Mouse (Mus musculus): ENCODE results near the gene Akap6. TPM values are rescaled to one million over a fixed set of nuclear protein-coding genes. Genes with fewer than 3 reads are reported as not detected.

Akap6 gene
- polyA plus RNA-seq, 1 experiment from 2014 or later = 0.02 TPM

- TF ChIP-seq EP300 (IDR thresholded peaks at IDR 0.05; ENCODE audit: low read depth) (no peak), CTCF (IDR thresholded peaks at IDR 0.05; ENCODE audit: low read depth) (no peak)
- 76% methylated on average over 6 of the region's 6 CpGs for WGBS (ENCODE audit: insufficient replicate concordance)
- no peaks in the 10 kb centered on the region for H3K4me1 ChIP-seq (ENCODE audit: insufficient read depth)
- H3K27ac ChIP-seq (ENCODE audit: low read depth) = no peak overlapping the region
- H3K4me3 ChIP-seq (ENCODE audit: low read depth, low read length) = no peak overlapping the region
- no peak overlapping the region for H3K9ac ChIP-seq (replicated peaks)
- ATAC-seq = no peak
- H3K9me3 ChIP-seq (ENCODE audit: low read length) = no peaks in the 10 kb centered on the region
- H3K27me3 ChIP-seq (ENCODE audit: insufficient read depth, low read length) = no peaks in the 10 kb centered on the region
- no peaks in the 10 kb centered on the region for H3K36me3 ChIP-seq (replicated peaks; ENCODE audit: insufficient read depth, low read length)
- H3K4me2 ChIP-seq (ENCODE audit: low read depth, low read length) = no peak overlapping the region
- no peak for DNase-seq
These were observed 330.7 kb downstream of the Akap6 start for GRCm38 (mm10) chr12:53029910-53030309.

- no peaks in the 10 kb centered on the region for H3K27me3 ChIP-seq (ENCODE audit: insufficient read depth, low read length)
- no peaks in the 10 kb centered on the region for H3K4me1 ChIP-seq (ENCODE audit: insufficient read depth)
- H3K9me3 ChIP-seq (ENCODE audit: low read length) = no peaks in the 10 kb centered on the region
- DNase-seq (no peak), ATAC-seq (no peak)
- H3K36me3 ChIP-seq (replicated peaks; ENCODE audit: insufficient read depth, low read length) = no peaks in the 10 kb centered on the region
- TF ChIP-seq EP300 (IDR thresholded peaks at IDR 0.05; ENCODE audit: low read depth) (no peak), CTCF (IDR thresholded peaks at IDR 0.05; ENCODE audit: low read depth) (no peak)
- H3K4me3 ChIP-seq (ENCODE audit: low read depth, low read length) = no peak overlapping the region
- 23% methylated on average over 7 of the region's 7 CpGs for WGBS (ENCODE audit: insufficient replicate concordance)
- H3K9ac ChIP-seq (replicated peaks) = no peak overlapping the region
- no peak overlapping the region for H3K27ac ChIP-seq (ENCODE audit: low read depth)
- H3K4me2 ChIP-seq (ENCODE audit: low read depth, low read length) = no peak overlapping the region
These were observed 333.6 kb downstream of the Akap6 start for GRCm38 (mm10) chr12:53032762-53033161.

GRCm38 (mm10) chr12:53033404-53033913 lies 334.3 kb downstream of the Akap6 start:
- ATAC-seq (no peak), DNase-seq (no peak)
- no peaks in the 10 kb centered on the region for H3K9me3 ChIP-seq (ENCODE audit: low read length)
- WGBS (ENCODE audit: insufficient replicate concordance) = 69% methylated on average over 14 of the region's 14 CpGs
- TF ChIP-seq CTCF (IDR thresholded peaks at IDR 0.05; ENCODE audit: low read depth) (no peak), EP300 (IDR thresholded peaks at IDR 0.05; ENCODE audit: low read depth) (no peak)
- no peaks in the 10 kb centered on the region for H3K4me1 ChIP-seq (ENCODE audit: insufficient read depth)
- no peaks in the 10 kb centered on the region for H3K36me3 ChIP-seq (replicated peaks; ENCODE audit: insufficient read depth, low read length)
- H3K27me3 ChIP-seq (ENCODE audit: insufficient read depth, low read length) = no peaks in the 10 kb centered on the region
- H3K27ac ChIP-seq (ENCODE audit: low read depth) = no peak overlapping the region
- no peak overlapping the region for H3K9ac ChIP-seq (replicated peaks)
- peak overlapping the region; percentile 23; the same call in 1 of the 2 replicates for H3K4me2 ChIP-seq (ENCODE audit: low read depth, low read length)
- no peak overlapping the region for H3K4me3 ChIP-seq (ENCODE audit: low read depth, low read length)

GRCm38 (mm10) chr12:53040634-53041033 lies 341.5 kb downstream of the Akap6 start:
- Histone ChIP-seq H3K9me3 (ENCODE audit: low read length) (no peaks in the 10 kb centered on the region), H3K36me3 (replicated peaks; ENCODE audit: insufficient read depth, low read length) (no peaks in the 10 kb centered on the region), H3K4me2 (ENCODE audit: low read depth, low read length) (no peak overlapping the region), H3K27ac (ENCODE audit: low read depth) (no peak overlapping the region), H3K4me3 (ENCODE audit: low read depth, low read length) (no peak overlapping the region), H3K4me1 (ENCODE audit: insufficient read depth) (no peaks in the 10 kb centered on the region), H3K27me3 (ENCODE audit: insufficient read depth, low read length) (no peaks in the 10 kb centered on the region), H3K9ac (replicated peaks) (no peak overlapping the region)
- no peak for ATAC-seq
- DNase-seq = no peak
- no peak for TF ChIP-seq CTCF (IDR thresholded peaks at IDR 0.05; ENCODE audit: low read depth)
- no peak for TF ChIP-seq EP300 (IDR thresholded peaks at IDR 0.05; ENCODE audit: low read depth)
- 72% methylated on average over 5 of the region's 5 CpGs for WGBS (ENCODE audit: insufficient replicate concordance)

GRCm38 (mm10) chr12:53042739-53043138 lies 343.6 kb downstream of the Akap6 start:
- WGBS (ENCODE audit: insufficient replicate concordance) = 30% methylated on average over 5 of the region's 5 CpGs
- TF ChIP-seq CTCF (IDR thresholded peaks at IDR 0.05; ENCODE audit: low read depth) (peak; percentile 70), EP300 (IDR thresholded peaks at IDR 0.05; ENCODE audit: low read depth) (no peak)
- Histone ChIP-seq H3K27ac (ENCODE audit: low read depth) (no peak overlapping the region), H3K4me3 (ENCODE audit: low read depth, low read length) (no peak overlapping the region), H3K9me3 (ENCODE audit: low read length) (no peaks in the 10 kb centered on the region), H3K27me3 (ENCODE audit: insufficient read depth, low read length) (no peaks in the 10 kb centered on the region), H3K4me2 (ENCODE audit: low read depth, low read length) (no peak overlapping the region), H3K4me1 (ENCODE audit: insufficient read depth) (no peaks in the 10 kb centered on the region), H3K9ac (replicated peaks) (no peak overlapping the region), H3K36me3 (replicated peaks; ENCODE audit: insufficient read depth, low read length) (no peaks in the 10 kb centered on the region)
- DNase-seq = peak; percentile 58
- ATAC-seq = no peak

- H3K27ac ChIP-seq (ENCODE audit: low read depth) = no peak overlapping the region
- no peak overlapping the region for H3K4me3 ChIP-seq (ENCODE audit: low read depth, low read length)
- WGBS (ENCODE audit: insufficient replicate concordance) = 83% methylated on average over 7 of the region's 7 CpGs
- H3K27me3 ChIP-seq (ENCODE audit: insufficient read depth, low read length) = no peaks in the 10 kb centered on the region
- H3K36me3 ChIP-seq (replicated peaks; ENCODE audit: insufficient read depth, low read length) = no peaks in the 10 kb centered on the region
- no peaks in the 10 kb centered on the region for H3K4me1 ChIP-seq (ENCODE audit: insufficient read depth)
- no peak overlapping the region for H3K4me2 ChIP-seq (ENCODE audit: low read depth, low read length)
- TF ChIP-seq CTCF (IDR thresholded peaks at IDR 0.05; ENCODE audit: low read depth) (no peak), EP300 (IDR thresholded peaks at IDR 0.05; ENCODE audit: low read depth) (no peak)
- no peak overlapping the region for H3K9ac ChIP-seq (replicated peaks)
- ATAC-seq (no peak), DNase-seq (no peak)
- no peaks in the 10 kb centered on the region for H3K9me3 ChIP-seq (ENCODE audit: low read length)
These were observed 358.4 kb downstream of the Akap6 start for GRCm38 (mm10) chr12:53057606-53058005.

GRCm38 (mm10) chr12:53060903-53061302 lies 361.7 kb downstream of the Akap6 start:
- ATAC-seq (no peak), DNase-seq (no peak)
- no peaks in the 10 kb centered on the region for H3K36me3 ChIP-seq (replicated peaks; ENCODE audit: insufficient read depth, low read length)
- no peaks in the 10 kb centered on the region for H3K9me3 ChIP-seq (ENCODE audit: low read length)
- H3K4me2 ChIP-seq (ENCODE audit: low read depth, low read length) = no peak overlapping the region
- no peak overlapping the region for H3K4me3 ChIP-seq (ENCODE audit: low read depth, low read length)
- H3K27me3 ChIP-seq (ENCODE audit: insufficient read depth, low read length) = no peaks in the 10 kb centered on the region
- 86% methylated on average over 6 of the region's 6 CpGs for WGBS (ENCODE audit: insufficient replicate concordance)
- H3K27ac ChIP-seq (ENCODE audit: low read depth) = no peak overlapping the region
- TF ChIP-seq CTCF (IDR thresholded peaks at IDR 0.05; ENCODE audit: low read depth) = no peak
- TF ChIP-seq EP300 (IDR thresholded peaks at IDR 0.05; ENCODE audit: low read depth) = no peak
- H3K4me1 ChIP-seq (ENCODE audit: insufficient read depth) = no peaks in the 10 kb centered on the region
- H3K9ac ChIP-seq (replicated peaks) = no peak overlapping the region
